Mouse (Mus musculus) intestine, embryonic 14.5 days (tissue): Measurements from ENCODE around the gene Dhx8. TPM values are rescaled to one million over a fixed set of nuclear protein-coding genes. Genes with fewer than 3 reads are reported as not detected.

ENCODE experiments used
- ATAC-seq: fragments of 200-750 bp; cut with Nextera tagmentation; replicated peaks from 2 replicates; pipeline ENCODE4 v1.8.0; 2017; ENCODE audit warnings: low read depth, moderate number of reproducible peaks, moderate TSS enrichment, moderate library complexity; ENCODE audit not compliant: low FRiP score, low TSS enrichment
- DNase-seq: peaks from one replicate; pipeline ENCODE4 v3.0.0-alpha.2; 2018; ENCODE audit warnings: low spot score
- H3K27ac ChIP-seq: fragments of 300-500 bp; sonication (generic); 2 replicates; pipeline ENCODE4 v1.5.1; 2014; ENCODE audit warnings: low read depth, mild to moderate bottlenecking, control low read depth
- H3K27me3 ChIP-seq: fragments of 300-500 bp; sonication (generic); replicated peaks from 2 replicates; pipeline ENCODE4 v1.6.1; 2014; ENCODE audit warnings: low read length, control low read depth; ENCODE audit not compliant: control insufficient read depth, insufficient read depth
- H3K36me3 ChIP-seq: fragments of 300-500 bp; sonication (generic); 2 replicates; pipeline ENCODE4 v1.6.1; 2014; ENCODE audit warnings: low read length, control low read depth; ENCODE audit not compliant: control insufficient read depth, insufficient read depth
- H3K4me1 ChIP-seq: fragments of 300-500 bp; sonication (generic); replicated peaks from 2 replicates; pipeline ENCODE4 v1.6.1; 2014; ENCODE audit warnings: low read length, control low read depth, mixed read lengths; ENCODE audit not compliant: control insufficient read depth, insufficient read depth
- H3K4me2 ChIP-seq: fragments of 300-500 bp; sonication (generic); 2 replicates; pipeline ENCODE4 v1.6.1; 2014; ENCODE audit warnings: low read length
- H3K4me3 ChIP-seq: fragments of 300-500 bp; sonication (generic); 2 replicates; pipeline ENCODE4 v1.5.1; 2014; ENCODE audit warnings: low read depth, low read length, control low read depth, mixed read lengths
- H3K9ac ChIP-seq: fragments of 300-500 bp; sonication (generic); 2 replicates; pipeline ENCODE4 v1.6.1; 2014; ENCODE audit warnings: mild to moderate bottlenecking, low read length
- H3K9me3 ChIP-seq: fragments of 300-500 bp; sonication (generic); 2 replicates; pipeline ENCODE4 v1.6.1; 2016; ENCODE audit warnings: low read length, control low read depth; ENCODE audit not compliant: control insufficient read depth
- WGBS: fragments of 180-500 bp; shearing (Covaris S2); extraction: QIAGEN DNeasy Blood & Tissue Kit; methylation state at CpG from one replicate; pipeline ENCODE4 v1.1.7; 2014; 5-methylcytosine and 5-hydroxymethylcytosine counted together
- polyA plus RNA-seq: library from polyadenylated mRNA; unstranded; fragments of >200 nt; fragmentation: Nextera tagmentation; extraction: Ambion mirVana; gene quantifications from 2 replicates; pipeline ENCODE4 v1.2.1, GENCODE M21; 2014

The Dhx8 gene
- polyA plus RNA-seq, 1 experiment from 2014 or later: 28.3 TPM

DNA sequence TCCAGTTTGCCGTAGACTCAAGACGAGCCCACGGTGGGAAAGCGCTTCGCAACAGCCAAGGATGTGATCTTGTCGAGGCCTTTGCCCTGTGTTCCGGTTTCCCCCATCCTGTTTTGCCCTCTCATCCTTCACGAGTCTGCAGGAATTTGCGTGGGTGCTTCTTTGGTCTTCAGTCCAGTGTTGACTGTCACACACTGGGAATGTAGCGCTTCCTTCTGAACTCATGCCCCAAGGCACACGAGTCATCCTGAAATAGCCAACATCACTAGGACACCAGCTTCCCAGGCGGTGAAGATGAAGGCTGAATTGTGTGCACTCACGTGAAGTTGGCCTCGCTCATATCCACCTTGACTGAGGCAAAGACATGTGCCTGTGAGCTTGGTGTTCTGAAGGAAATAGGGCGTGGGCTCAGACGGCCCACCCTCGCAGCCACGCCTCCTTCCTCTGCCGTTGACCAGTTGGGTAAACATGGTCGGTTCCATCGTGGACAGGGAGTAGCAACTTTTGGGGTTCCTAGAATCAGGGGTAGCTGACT, 12.7 kb upstream of the Dhx8 start:
- Histone ChIP-seq H3K27ac (no peak overlapping the region), H3K9me3 (no peaks in the 10 kb centered on the region), H3K27me3 (no peaks in the 10 kb centered on the region), H3K9ac (no peak overlapping the region), H3K4me3 (no peak overlapping the region), H3K4me2 (no peak overlapping the region), H3K36me3 (no peaks in the 10 kb centered on the region), H3K4me1 (peaks cover 6% of the 10 kb centered on the region; the same call in 1 of the 2 replicates)
- no peak for DNase-seq
- WGBS: 72% methylated on average over 21 of the region's 21 CpGs
- ATAC-seq: no peak

DNA sequence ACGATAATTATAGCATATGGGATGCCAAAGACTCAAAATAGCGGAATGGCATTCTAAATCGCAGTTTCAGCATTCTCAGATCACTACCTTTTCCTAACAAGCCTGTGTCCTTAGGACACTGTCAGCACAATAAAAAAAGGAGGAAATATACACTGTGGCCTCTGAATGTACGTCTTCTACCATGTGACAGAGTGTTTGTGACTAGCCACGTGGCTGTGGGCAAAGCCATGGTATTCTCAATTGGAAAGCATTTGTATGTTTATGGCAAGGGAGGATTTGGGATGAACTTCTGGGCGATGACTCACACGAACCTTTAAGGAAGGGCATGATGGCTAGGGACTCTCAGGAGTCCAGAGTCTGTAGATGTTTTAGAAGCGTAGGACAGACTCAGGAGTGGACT, 7.7 kb upstream of the Dhx8 start:
- no peaks in the 10 kb centered on the region for H3K27me3 ChIP-seq
- no peak overlapping the region for H3K9ac ChIP-seq
- no peak for ATAC-seq
- DNase-seq: no peak
- peaks cover 8% of the 10 kb centered on the region; the same call in 1 of the 2 replicates for H3K4me1 ChIP-seq
- no peak overlapping the region for H3K4me3 ChIP-seq
- WGBS: 65% methylated on average over 8 of the region's 8 CpGs
- no peaks in the 10 kb centered on the region for H3K9me3 ChIP-seq
- no peak overlapping the region for H3K4me2 ChIP-seq
- H3K36me3 ChIP-seq: no peaks in the 10 kb centered on the region
- H3K27ac ChIP-seq: no peak overlapping the region

DNA sequence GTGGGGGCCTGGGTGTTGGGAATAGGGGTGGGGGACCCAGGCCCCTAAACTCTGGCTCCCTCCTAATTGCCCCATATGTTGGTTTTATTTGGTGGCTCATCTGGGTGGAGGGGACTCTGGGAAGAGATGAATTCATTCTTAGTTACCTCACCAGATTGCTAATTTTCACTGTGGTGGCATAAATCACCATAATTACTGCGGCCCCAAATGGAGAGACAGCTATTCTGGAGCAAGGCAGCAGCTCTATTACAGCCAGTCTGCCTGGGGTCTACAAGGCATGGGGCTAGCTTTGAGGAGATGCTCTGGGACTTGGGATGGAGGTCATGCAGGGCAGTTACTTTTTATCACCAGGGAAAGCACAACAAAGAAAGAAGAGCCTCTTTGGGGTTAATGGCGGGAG, 6.0 kb upstream of the Dhx8 start:
- DNase-seq (no peak), ATAC-seq (no peak)
- WGBS: 52% methylated on average over 2 of the region's 2 CpGs
- H3K9me3 ChIP-seq: no peaks in the 10 kb centered on the region
- H3K36me3 ChIP-seq: no peaks in the 10 kb centered on the region
- peaks cover 8% of the 10 kb centered on the region; the same call in 1 of the 2 replicates for H3K4me1 ChIP-seq
- no peak overlapping the region for H3K27ac ChIP-seq
- H3K4me3 ChIP-seq: no peak overlapping the region
- H3K27me3 ChIP-seq: no peaks in the 10 kb centered on the region
- H3K9ac ChIP-seq: no peak overlapping the region
- no peak overlapping the region for H3K4me2 ChIP-seq

DNA sequence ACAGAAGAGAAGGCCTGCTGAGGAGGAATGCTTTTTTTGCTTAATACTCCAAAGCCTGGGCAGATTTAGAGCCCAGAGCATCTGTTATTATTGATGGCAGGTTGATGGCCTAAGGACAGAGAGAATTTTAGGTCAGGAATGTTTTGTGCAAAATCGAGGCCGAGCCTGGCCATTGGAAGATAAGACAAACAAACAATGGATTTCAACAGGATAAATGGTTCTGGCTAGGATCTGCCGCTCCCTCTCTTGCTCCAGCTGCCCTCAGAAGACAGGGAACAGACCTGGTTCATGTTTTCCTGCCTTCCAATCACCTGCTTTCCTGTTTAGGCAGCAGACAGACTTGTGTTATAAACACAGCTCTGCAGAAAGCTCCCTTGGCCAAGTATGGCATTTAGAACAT, 3.4 kb upstream of the Dhx8 start:
- WGBS: 16% methylated on average over 3 of the region's 3 CpGs
- DNase-seq (no peak), ATAC-seq (no peak)
- H3K4me1 ChIP-seq: peaks cover 12% of the 10 kb centered on the region
- peaks cover 2% of the 10 kb centered on the region; the same call in 1 of the 2 replicates for H3K36me3 ChIP-seq
- H3K9ac ChIP-seq: no peak overlapping the region
- peak overlapping the region; percentile 51; the same call in 1 of the 2 replicates for H3K27ac ChIP-seq
- no peaks in the 10 kb centered on the region for H3K9me3 ChIP-seq
- no peak overlapping the region for H3K4me3 ChIP-seq
- H3K4me2 ChIP-seq: no peak overlapping the region
- H3K27me3 ChIP-seq: no peaks in the 10 kb centered on the region

DNA sequence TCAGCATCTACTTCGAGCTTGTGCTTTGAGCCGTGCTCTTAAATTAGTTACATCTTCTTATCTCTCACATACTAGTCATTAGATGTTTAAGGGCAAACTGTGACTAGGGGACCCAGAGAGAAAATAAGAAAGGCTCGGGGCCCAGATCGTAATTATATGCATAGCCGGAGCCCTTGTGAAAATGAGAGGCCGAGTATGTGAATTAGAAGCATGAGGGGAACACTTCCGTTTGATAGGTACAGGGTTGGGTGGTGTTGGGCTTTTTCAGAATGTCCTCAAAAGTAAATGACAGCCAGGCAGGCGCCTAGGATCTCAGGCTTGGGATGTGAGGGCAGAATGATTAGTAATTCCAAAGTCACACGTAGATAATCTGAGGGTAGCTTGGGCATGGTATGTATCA, 877 bp downstream of the Dhx8 start:
- H3K36me3 ChIP-seq: peaks cover 42% of the 10 kb centered on the region
- ATAC-seq: no peak
- no peaks in the 10 kb centered on the region for H3K27me3 ChIP-seq
- WGBS: 35% methylated on average over 9 of the region's 9 CpGs
- DNase-seq: no peak
- peaks cover 12% of the 10 kb centered on the region for H3K4me1 ChIP-seq
- no peak overlapping the region for H3K27ac ChIP-seq
- peak overlapping the region; percentile 89 for H3K4me3 ChIP-seq
- H3K9me3 ChIP-seq: no peaks in the 10 kb centered on the region
- H3K4me2 ChIP-seq: peak overlapping the region; percentile 78
- peak overlapping the region; percentile 78 for H3K9ac ChIP-seq

DNA sequence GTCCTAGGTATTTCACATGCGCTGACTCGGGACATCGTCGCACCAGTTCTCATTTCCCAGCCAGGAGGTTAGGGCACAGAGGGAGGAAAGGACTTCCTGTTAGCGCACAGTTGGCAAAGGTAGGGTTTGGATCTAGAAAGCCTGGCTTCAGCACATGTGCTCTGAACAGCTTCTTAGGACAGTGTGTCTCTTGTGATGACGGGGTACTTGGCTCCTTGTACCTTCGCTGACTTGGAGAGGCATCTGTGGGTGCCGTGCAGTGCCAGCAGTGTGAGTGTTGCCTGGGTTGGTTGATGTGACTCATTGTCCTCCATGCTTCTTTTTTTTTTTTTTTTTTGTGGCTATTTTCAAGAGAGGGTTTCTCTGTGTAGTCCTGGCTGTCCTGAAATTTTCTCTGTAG, 23.9 kb downstream of the Dhx8 start:
- WGBS: 95% methylated on average over 8 of the region's 8 CpGs
- Histone ChIP-seq H3K4me1 (no peaks in the 10 kb centered on the region), H3K36me3 (peaks cover 89% of the 10 kb centered on the region), H3K4me3 (no peak overlapping the region), H3K4me2 (no peak overlapping the region), H3K27ac (no peak overlapping the region), H3K9me3 (no peaks in the 10 kb centered on the region), H3K27me3 (no peaks in the 10 kb centered on the region), H3K9ac (no peak overlapping the region)
- DNase-seq: no peak
- no peak for ATAC-seq

DNA sequence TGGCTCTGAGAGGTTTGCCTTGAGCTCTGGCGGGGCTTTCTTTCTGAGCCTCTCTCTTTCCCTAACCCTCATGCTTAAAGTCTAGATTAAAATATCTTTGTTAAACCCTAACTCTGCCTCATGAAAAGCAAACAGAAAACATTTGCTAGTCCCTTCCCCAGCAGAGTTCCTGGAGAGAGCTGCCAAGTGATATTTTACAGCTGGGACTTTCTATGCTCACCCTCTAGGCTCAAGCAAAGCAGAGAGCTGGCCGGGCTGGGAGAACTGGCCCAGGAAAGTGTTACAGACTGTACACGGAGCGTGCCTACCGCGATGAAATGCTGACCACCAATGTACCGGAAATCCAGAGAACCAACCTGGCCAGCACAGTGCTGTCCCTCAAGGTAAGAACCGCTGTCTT, 24.6 kb downstream of the Dhx8 start:
- no peaks in the 10 kb centered on the region for H3K9me3 ChIP-seq
- H3K9ac ChIP-seq: no peak overlapping the region
- H3K27me3 ChIP-seq: no peaks in the 10 kb centered on the region
- ATAC-seq (no peak), DNase-seq (no peak)
- H3K4me1 ChIP-seq: no peaks in the 10 kb centered on the region
- H3K27ac ChIP-seq: no peak overlapping the region
- no peak overlapping the region for H3K4me3 ChIP-seq
- no peak overlapping the region for H3K4me2 ChIP-seq
- WGBS: 89% methylated on average over 8 of the region's 8 CpGs
- H3K36me3 ChIP-seq: peaks cover 88% of the 10 kb centered on the region

DNA sequence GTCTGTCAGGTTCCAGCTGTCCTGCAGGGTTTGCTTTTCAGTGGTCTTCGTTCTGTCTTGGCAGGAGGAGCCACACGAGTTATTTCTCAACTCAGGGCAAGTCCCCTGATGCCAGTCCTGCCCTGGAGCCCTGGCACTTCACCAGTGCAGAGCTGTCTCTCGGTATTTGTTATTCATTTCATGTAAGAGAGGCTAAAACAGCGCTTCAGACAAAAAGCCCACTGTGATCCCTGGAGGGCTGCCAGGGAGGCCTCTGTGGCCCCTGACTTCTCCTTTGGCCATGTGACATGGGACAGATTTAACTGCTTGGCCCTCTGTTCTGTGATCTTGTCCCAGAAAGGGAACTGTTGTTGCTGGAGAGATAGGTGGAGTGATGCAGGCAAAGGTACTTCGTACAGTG, 25.7 kb downstream of the Dhx8 start:
- H3K9ac ChIP-seq: no peak overlapping the region
- WGBS: 84% methylated on average over 5 of the region's 5 CpGs

DNA sequence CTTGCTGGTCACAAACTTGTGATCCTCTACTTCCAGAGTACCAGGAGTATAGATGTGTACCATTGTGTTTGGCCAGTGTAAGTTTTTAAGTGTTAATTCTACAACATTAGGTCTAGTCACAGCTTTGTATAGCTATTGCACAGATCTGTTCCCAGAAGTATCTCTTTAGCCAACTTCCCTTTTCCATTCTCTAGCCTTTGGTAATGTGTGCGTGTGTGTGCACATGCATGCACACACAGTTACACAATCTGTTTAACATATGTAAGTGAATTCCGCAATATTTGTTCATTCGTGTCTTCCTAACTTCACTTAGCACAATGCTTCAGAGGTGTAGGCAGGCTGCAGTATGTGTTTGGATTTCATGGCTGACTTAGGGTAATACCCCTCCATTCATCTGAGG, 26.8 kb downstream of the Dhx8 start:
- no peak for DNase-seq
- 95% methylated on average over 3 of the region's 3 CpGs for WGBS
- no peaks in the 10 kb centered on the region for H3K27me3 ChIP-seq
- no peak overlapping the region for H3K27ac ChIP-seq
- H3K36me3 ChIP-seq: peaks cover 85% of the 10 kb centered on the region
- ATAC-seq: no peak
- no peak overlapping the region for H3K9ac ChIP-seq
- H3K4me2 ChIP-seq: no peak overlapping the region
- H3K4me1 ChIP-seq: no peaks in the 10 kb centered on the region
- no peaks in the 10 kb centered on the region for H3K9me3 ChIP-seq
- no peak overlapping the region for H3K4me3 ChIP-seq

More for the DNA sequence above, 25.7 kb downstream of the Dhx8 start:
- H3K27me3 ChIP-seq: no peaks in the 10 kb centered on the region
- H3K36me3 ChIP-seq: peaks cover 86% of the 10 kb centered on the region
- no peak overlapping the region for H3K4me2 ChIP-seq
- H3K9me3 ChIP-seq: no peaks in the 10 kb centered on the region
- no peaks in the 10 kb centered on the region for H3K4me1 ChIP-seq
- no peak overlapping the region for H3K27ac ChIP-seq
- DNase-seq (no peak), ATAC-seq (no peak)
- no peak overlapping the region for H3K4me3 ChIP-seq
